Mouse (Mus musculus): ENCODE measurements around the gene Anxa5.

DNA sequence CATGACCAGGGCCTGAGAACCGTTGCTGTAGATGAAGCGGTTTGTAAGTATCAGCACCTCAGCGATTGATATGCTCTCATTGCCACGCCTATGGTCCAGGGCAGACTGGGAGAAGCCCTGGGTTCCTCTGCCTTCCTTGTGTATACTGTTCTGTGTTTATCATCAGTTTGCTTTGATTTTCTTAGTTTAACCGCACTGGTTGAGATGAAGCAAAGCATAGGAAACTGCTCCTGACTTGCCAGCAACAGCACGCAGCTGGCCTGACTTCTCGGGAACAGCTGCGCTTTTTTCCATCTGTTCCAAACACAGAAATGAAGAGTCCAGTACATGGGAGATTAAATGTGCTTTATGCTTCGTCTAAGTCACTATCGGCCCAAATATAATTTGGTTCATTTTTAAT is 75.0 kb downstream of the Anxa5 start:
- no peak for TF ChIP-seq CHD2 (IDR thresholded peaks at IDR 0.05; ENCODE audit: low read depth, low read length)
- TF ChIP-seq ZC3H11A (IDR thresholded peaks at IDR 0.05; ENCODE audit: borderline replicate concordance, low read depth, low read length): no peak

Measured in ES-E14 (cell line).